Mouse (Mus musculus): ENCODE results near the gene Sec14l1. TPM values are rescaled to one million over a fixed set of nuclear protein-coding genes. Genes with fewer than 3 reads are reported as not detected.

Gene Sec14l1
- polyA plus RNA-seq, 1 experiment from 2014 or later, result 41.6 TPM

GRCm38 (mm10) chr11:117077227-117077626 is 37.7 kb upstream of the Sec14l1 start:
- Histone ChIP-seq H3K4me2 (ENCODE audit: low read depth, low read length) (peak overlapping the region; percentile 95), H3K9ac (replicated peaks; ENCODE audit: low read depth, low read length) (peak overlapping the region; percentile 56), H3K9me3 (ENCODE audit: control insufficient read depth, low read length) (no peaks in the 10 kb centered on the region), H3K27ac (ENCODE audit: low read depth, low read length) (peak overlapping the region; percentile 62; the same call in 1 of the 2 replicates), H3K36me3 (ENCODE audit: control insufficient read depth, insufficient read depth, low read length) (peaks cover 23% of the 10 kb centered on the region), H3K4me1 (ENCODE audit: control insufficient read depth, insufficient read depth, low read length) (peaks cover 23% of the 10 kb centered on the region), H3K27me3 (ENCODE audit: control insufficient read depth, insufficient read depth, low read length) (no peaks in the 10 kb centered on the region), H3K4me3 (ENCODE audit: low read depth, low read length) (peak overlapping the region; percentile 50)
- no peak for ATAC-seq (ENCODE audit: low read depth)
- 6% methylated on average over 8 of the region's 8 CpGs for WGBS

GRCm38 (mm10) chr11:117077902-117078301 is 37.1 kb upstream of the Sec14l1 start:
- Histone ChIP-seq H3K4me1 (ENCODE audit: control insufficient read depth, insufficient read depth, low read length) (peaks cover 24% of the 10 kb centered on the region), H3K4me3 (ENCODE audit: low read depth, low read length) (no peak overlapping the region), H3K36me3 (ENCODE audit: control insufficient read depth, insufficient read depth, low read length) (peaks cover 23% of the 10 kb centered on the region), H3K9me3 (ENCODE audit: control insufficient read depth, low read length) (no peaks in the 10 kb centered on the region), H3K27me3 (ENCODE audit: control insufficient read depth, insufficient read depth, low read length) (no peaks in the 10 kb centered on the region), H3K4me2 (ENCODE audit: low read depth, low read length) (peak overlapping the region; percentile 95; the same call in 1 of the 2 replicates), H3K27ac (ENCODE audit: low read depth, low read length) (no peak overlapping the region), H3K9ac (replicated peaks; ENCODE audit: low read depth, low read length) (no peak overlapping the region; the same call in 1 of the 2 replicates)
- no peak for ATAC-seq (ENCODE audit: low read depth)
- WGBS, result 90% methylated on average over 8 of the region's 8 CpGs

GRCm38 (mm10) chr11:117078637-117079240 is 36.2 kb upstream of the Sec14l1 start:
- Histone ChIP-seq H3K36me3 (ENCODE audit: control insufficient read depth, insufficient read depth, low read length) (peaks cover 23% of the 10 kb centered on the region), H3K4me1 (ENCODE audit: control insufficient read depth, insufficient read depth, low read length) (peaks cover 24% of the 10 kb centered on the region), H3K4me2 (ENCODE audit: low read depth, low read length) (no peak overlapping the region), H3K4me3 (ENCODE audit: low read depth, low read length) (no peak overlapping the region), H3K9me3 (ENCODE audit: control insufficient read depth, low read length) (no peaks in the 10 kb centered on the region), H3K27ac (ENCODE audit: low read depth, low read length) (no peak overlapping the region), H3K9ac (replicated peaks; ENCODE audit: low read depth, low read length) (no peak overlapping the region), H3K27me3 (ENCODE audit: control insufficient read depth, insufficient read depth, low read length) (no peaks in the 10 kb centered on the region)
- 93% methylated on average over 12 of the region's 12 CpGs for WGBS
- ATAC-seq (ENCODE audit: low read depth), result no peak

- 91% methylated on average over 17 of the region's 17 CpGs for WGBS
Measured at GRCm38 (mm10) chr11:117079651-117080190, 35.2 kb upstream of the Sec14l1 start.

GRCm38 (mm10) chr11:117080209-117080608 is 34.8 kb upstream of the Sec14l1 start:
- no peak overlapping the region for H3K4me3 ChIP-seq (ENCODE audit: low read depth, low read length)
- H3K27me3 ChIP-seq (ENCODE audit: control insufficient read depth, insufficient read depth, low read length), result no peaks in the 10 kb centered on the region
- H3K4me1 ChIP-seq (ENCODE audit: control insufficient read depth, insufficient read depth, low read length), result peaks cover 24% of the 10 kb centered on the region
- no peak overlapping the region for H3K4me2 ChIP-seq (ENCODE audit: low read depth, low read length)
- no peak for ATAC-seq (ENCODE audit: low read depth)
- H3K9ac ChIP-seq (replicated peaks; ENCODE audit: low read depth, low read length), result no peak overlapping the region
- H3K36me3 ChIP-seq (ENCODE audit: control insufficient read depth, insufficient read depth, low read length), result peaks cover 23% of the 10 kb centered on the region
- H3K9me3 ChIP-seq (ENCODE audit: control insufficient read depth, low read length), result no peaks in the 10 kb centered on the region
- no peak overlapping the region for H3K27ac ChIP-seq (ENCODE audit: low read depth, low read length)
- 93% methylated on average over 11 of the region's 11 CpGs for WGBS

More at GRCm38 (mm10) chr11:117079651-117080190, 35.2 kb upstream of the Sec14l1 start:
- no peak overlapping the region for H3K4me2 ChIP-seq (ENCODE audit: low read depth, low read length)
- peaks cover 23% of the 10 kb centered on the region for H3K36me3 ChIP-seq (ENCODE audit: control insufficient read depth, insufficient read depth, low read length)
- H3K27ac ChIP-seq (ENCODE audit: low read depth, low read length), result no peak overlapping the region
- no peak overlapping the region for H3K9ac ChIP-seq (replicated peaks; ENCODE audit: low read depth, low read length)
- no peak for ATAC-seq (ENCODE audit: low read depth)
- no peaks in the 10 kb centered on the region for H3K27me3 ChIP-seq (ENCODE audit: control insufficient read depth, insufficient read depth, low read length)
- no peaks in the 10 kb centered on the region for H3K9me3 ChIP-seq (ENCODE audit: control insufficient read depth, low read length)
- no peak overlapping the region for H3K4me3 ChIP-seq (ENCODE audit: low read depth, low read length)
- peaks cover 24% of the 10 kb centered on the region for H3K4me1 ChIP-seq (ENCODE audit: control insufficient read depth, insufficient read depth, low read length)

- peaks cover 24% of the 10 kb centered on the region for H3K4me1 ChIP-seq (ENCODE audit: control insufficient read depth, insufficient read depth, low read length)
- H3K4me3 ChIP-seq (ENCODE audit: low read depth, low read length), result no peak overlapping the region
- H3K4me2 ChIP-seq (ENCODE audit: low read depth, low read length), result peak overlapping the region; percentile 12; the same call in 1 of the 2 replicates
- H3K9ac ChIP-seq (replicated peaks; ENCODE audit: low read depth, low read length), result no peak overlapping the region
- peaks cover 23% of the 10 kb centered on the region for H3K36me3 ChIP-seq (ENCODE audit: control insufficient read depth, insufficient read depth, low read length)
- H3K9me3 ChIP-seq (ENCODE audit: control insufficient read depth, low read length), result no peaks in the 10 kb centered on the region
- 0 out of 2 replicates have a peak, but pooled peaks have one; percentile 38 for ATAC-seq (ENCODE audit: low read depth)
- no peaks in the 10 kb centered on the region for H3K27me3 ChIP-seq (ENCODE audit: control insufficient read depth, insufficient read depth, low read length)
- no peak overlapping the region; the same call in 1 of the 2 replicates for H3K27ac ChIP-seq (ENCODE audit: low read depth, low read length)
- 33% methylated on average over 16 of the region's 16 CpGs for WGBS
Measured at GRCm38 (mm10) chr11:117081165-117082064, 33.6 kb upstream of the Sec14l1 start.

- ATAC-seq (ENCODE audit: low read depth), result no peak
- no peak overlapping the region for H3K9ac ChIP-seq (replicated peaks; ENCODE audit: low read depth, low read length)
- WGBS, result 86% methylated on average over 11 of the region's 11 CpGs
- no peaks in the 10 kb centered on the region for H3K27me3 ChIP-seq (ENCODE audit: control insufficient read depth, insufficient read depth, low read length)
- H3K27ac ChIP-seq (ENCODE audit: low read depth, low read length), result no peak overlapping the region
- H3K4me2 ChIP-seq (ENCODE audit: low read depth, low read length), result no peak overlapping the region
- H3K4me3 ChIP-seq (ENCODE audit: low read depth, low read length), result no peak overlapping the region
- no peaks in the 10 kb centered on the region for H3K9me3 ChIP-seq (ENCODE audit: control insufficient read depth, low read length)
- H3K36me3 ChIP-seq (ENCODE audit: control insufficient read depth, insufficient read depth, low read length), result peaks cover 23% of the 10 kb centered on the region
- H3K4me1 ChIP-seq (ENCODE audit: control insufficient read depth, insufficient read depth, low read length), result peaks cover 19% of the 10 kb centered on the region
Measured at GRCm38 (mm10) chr11:117082353-117082934, 32.5 kb upstream of the Sec14l1 start.

- Histone ChIP-seq H3K27me3 (ENCODE audit: control insufficient read depth, insufficient read depth, low read length) (no peaks in the 10 kb centered on the region), H3K4me3 (ENCODE audit: low read depth, low read length) (no peak overlapping the region), H3K4me2 (ENCODE audit: low read depth, low read length) (no peak overlapping the region), H3K9me3 (ENCODE audit: control insufficient read depth, low read length) (no peaks in the 10 kb centered on the region), H3K36me3 (ENCODE audit: control insufficient read depth, insufficient read depth, low read length) (peaks cover 22% of the 10 kb centered on the region), H3K27ac (ENCODE audit: low read depth, low read length) (no peak overlapping the region), H3K4me1 (ENCODE audit: control insufficient read depth, insufficient read depth, low read length) (peaks cover 13% of the 10 kb centered on the region), H3K9ac (replicated peaks; ENCODE audit: low read depth, low read length) (no peak overlapping the region)
- no peak for ATAC-seq (ENCODE audit: low read depth)
- WGBS, result 81% methylated on average over 19 of the region's 19 CpGs
Measured at GRCm38 (mm10) chr11:117083052-117083881, 31.7 kb upstream of the Sec14l1 start.

Measured in neural tube, embryonic 14.5 days (tissue).